Mouse (Mus musculus) MEL-GATA-1-ER (cell line): ENCODE data around the gene Slc38a1.

ENCODE experiments used
- DNase-seq: peaks from one replicate; pipeline ENCODE4 v3.0.0-alpha.2; 2012; ENCODE audit warnings: low read depth; ENCODE audit errors: extremely low read depth

Gene Slc38a1

GRCm38 (mm10) chr15:96562521-96562920, 80.2 kb downstream of the Slc38a1 start:
- no peak for DNase-seq

- no peak for DNase-seq
Observed at GRCm38 (mm10) chr15:96560576-96561298, 82.0 kb downstream of the Slc38a1 start.

GRCm38 (mm10) chr15:96551569-96552380, 90.9 kb downstream of the Slc38a1 start:
- peak; percentile 72 for DNase-seq

GRCm38 (mm10) chr15:96551107-96551506, 91.6 kb downstream of the Slc38a1 start:
- no peak for DNase-seq

- DNase-seq = no peak
Observed at GRCm38 (mm10) chr15:96548363-96548762, 94.3 kb downstream of the Slc38a1 start.

- no peak for DNase-seq
Observed at GRCm38 (mm10) chr15:96547256-96548195, 95.2 kb downstream of the Slc38a1 start.

GRCm38 (mm10) chr15:96543181-96543828, 99.4 kb downstream of the Slc38a1 start:
- peak; percentile 57 for DNase-seq

- no peak for DNase-seq
Observed at GRCm38 (mm10) chr15:96542135-96542534, 100.6 kb downstream of the Slc38a1 start.

- no peak for DNase-seq
Observed at GRCm38 (mm10) chr15:96537272-96537671, 105.4 kb downstream of the Slc38a1 start.

GRCm38 (mm10) chr15:96536412-96536811, 106.3 kb downstream of the Slc38a1 start:
- DNase-seq = no peak

GRCm38 (mm10) chr15:96527686-96528085, 115.0 kb downstream of the Slc38a1 start:
- no peak for DNase-seq

GRCm38 (mm10) chr15:96524239-96524738, 118.4 kb downstream of the Slc38a1 start:
- DNase-seq = no peak
